8 mouse cellular contexts compared by ENCODE assay signal in genomic region chr11:98021565-98022252, GRCm38 (mm10). TPM values are rescaled to one million over a fixed set of nuclear protein-coding genes. Genes with fewer than 3 reads are reported as not detected.
DNase-seq lines count a peak whose midpoint lies in the region; ATAC-seq and TF ChIP-seq lines count a peak whose summit lies in the region.

No protein-coding gene starts in this region.

- 10% methylated on average over 34 of the region's 34 CpGs for WGBS in liver, embryonic 14.5 days (ENCODE audit: insufficient replicate concordance)

- H3K4me3 ChIP-seq in left cerebral cortex, adult 2 months: peak overlapping the region; percentile 98
- H3K4me3 ChIP-seq in liver, embryonic 14.5 days (ENCODE audit: insufficient read depth in 1 of 2, low read depth in 2 of 2, low read length in 2 of 2): peak overlapping the region; percentile 23 to 56

- H3K9me3 ChIP-seq in liver, embryonic 14.5 days (ENCODE audit: control insufficient read depth, low read length): no peaks in the 10 kb centered on the region

- TF ChIP-seq EP300 in liver, embryonic 14.5 days (IDR thresholded peaks at IDR 0.05; ENCODE audit: low read depth): no peak

- TF ChIP-seq CTCF in left cerebral cortex, adult 2 months (IDR thresholded peaks at IDR 0.05): no peak
- TF ChIP-seq CTCF in liver, embryonic 14.5 days (IDR thresholded peaks at IDR 0.05; ENCODE audit: low read depth): no peak

- H3K27me3 ChIP-seq in liver, embryonic 14.5 days (ENCODE audit: control insufficient read depth, insufficient read depth, low read length): peaks cover 6% of the 10 kb centered on the region; the same call in 1 of the 2 replicates

- peak in 1 of 2 experiments; percentile 65 for DNase-seq in left cerebral cortex, adult 2 months (ENCODE audit: extremely low spot score in 1 of 2, low spot score in 2 of 2)
- no peak for DNase-seq in left cerebral cortex, postnatal 14 days (ENCODE audit: low spot score in 2 of 2)
- peak; percentile 66 for DNase-seq in Muller cell, postnatal 12 days (ENCODE audit: inconsistent ontology term)
- peak; percentile 78 to 80 for DNase-seq in cerebellum, postnatal 10 days
- peak; percentile 49 for DNase-seq in heart, postnatal 4 days
- DNase-seq in liver, embryonic 14.5 days (ENCODE audit: low read depth in 3 of 3, low spot score in 3 of 3): no peak
- peak; percentile 69 for DNase-seq in right cerebral cortex, postnatal 4 days

- H3K4me1 ChIP-seq in liver, embryonic 14.5 days (replicated peaks; ENCODE audit: control insufficient read depth in 2 of 2, insufficient read depth in 2 of 2, low read length in 1 of 2): peaks cover 6 to 9% of the 10 kb centered on the region in 2 experiments

- H3K9ac ChIP-seq in liver, embryonic 14.5 days (replicated peaks): peak overlapping the region; percentile 27

- no peaks in the 10 kb centered on the region for H3K36me3 ChIP-seq in liver, embryonic 14.5 days (replicated peaks; ENCODE audit: control insufficient read depth, insufficient read depth, low read depth)

- no peak for ATAC-seq in liver, embryonic 14.5 days (ENCODE audit: insufficient read depth)
- ATAC-seq in megakaryocyte progenitor cell, adult 5-6 weeks (replicated peaks; ENCODE audit: poor library complexity): no peak

- peak overlapping the region; percentile 97 for H3K27ac ChIP-seq in left cerebral cortex, adult 2 months
- H3K27ac ChIP-seq in liver, embryonic 14.5 days: no peak overlapping the region

- intact Hi-C loops in left cerebral cortex, adult 2 months (cut with DNase I): no loop called here
- intact Hi-C loops in left cerebral cortex, postnatal 14 days (cut with DNase I): no loop called here

- H3K4me2 ChIP-seq in liver, embryonic 14.5 days (ENCODE audit: low read depth): peak overlapping the region; percentile 83

RNA-seq across cellular contexts. Expression of gene Cacnb1, which starts 1.1 kb away (rescaled TPM):
- total RNA-seq in left cerebral cortex, adult 2 months (2021): 100 to 1,000 TPM; 150 to 170 TPM
- total RNA-seq in left cerebral cortex, postnatal 14 days (2021): 100 to 1,000 TPM; 150 TPM
- total RNA-seq in heart, postnatal 4 days (2021): 1 to 10 TPM; 7.4 to 7.5 TPM
- 0.38 and 0.60 TPM in 2 replicates for polyA plus RNA-seq in liver, embryonic 14.5 days (2012; rRNA removed)
- 0.21 TPM in 1 of 2 replicates, not detected in the other for polyA plus RNA-seq in liver, embryonic 14.5 days (2014; fragmentation: Nextera tagmentation; extraction: Ambion mirVana)
- total RNA-seq in megakaryocyte progenitor cell, adult 5-6 weeks (2015): 0.17 and 1.2 TPM in 2 replicates
- 0.41 and 0.92 TPM in 2 replicates for total RNA-seq in megakaryocyte progenitor cell, adult 5-6 weeks (2017)

RNA-seq across cellular contexts. Expression of gene Rpl19, which starts 4.8 kb away (rescaled TPM):
- 100 to 1,000 TPM; 560 to 591 TPM for total RNA-seq in left cerebral cortex, adult 2 months (2021)
- 100 to 1,000 TPM; 536 to 545 TPM for total RNA-seq in left cerebral cortex, postnatal 14 days (2021)
- total RNA-seq in heart, postnatal 4 days (2021): 100 to 1,000 TPM; 795 to 849 TPM
- polyA plus RNA-seq in liver, embryonic 14.5 days (2012; rRNA removed): 713 and 1,005 TPM in 2 replicates
- polyA plus RNA-seq in liver, embryonic 14.5 days (2014; fragmentation: Nextera tagmentation; extraction: Ambion mirVana): 717 and 735 TPM in 2 replicates
- total RNA-seq in megakaryocyte progenitor cell, adult 5-6 weeks (2015): 3,659 and 3,794 TPM in 2 replicates
- 1,648 and 1,816 TPM in 2 replicates for total RNA-seq in megakaryocyte progenitor cell, adult 5-6 weeks (2017)

RNA-seq across cellular contexts. Expression of gene Arl5c, which starts 25.7 kb away (rescaled TPM):
- 1 to 10 TPM; 1.2 TPM for total RNA-seq in left cerebral cortex, adult 2 months (2021)
- total RNA-seq in left cerebral cortex, postnatal 14 days (2021): 1 to 10 TPM; 2.2 to 2.3 TPM
- 1 to 10 TPM; 1.6 TPM for total RNA-seq in heart, postnatal 4 days (2021)
- 1.8 and 2.2 TPM in 2 replicates for polyA plus RNA-seq in liver, embryonic 14.5 days (2012; rRNA removed)
- 6.0 and 6.4 TPM in 2 replicates for polyA plus RNA-seq in liver, embryonic 14.5 days (2014; fragmentation: Nextera tagmentation; extraction: Ambion mirVana)
- total RNA-seq in megakaryocyte progenitor cell, adult 5-6 weeks (2015): 3.9 and 6.1 TPM in 2 replicates
- total RNA-seq in megakaryocyte progenitor cell, adult 5-6 weeks (2017): 2.5 and 7.6 TPM in 2 replicates

RNA-seq across cellular contexts. Expression of gene Stac2, which starts 31.6 kb away (rescaled TPM):
- total RNA-seq in left cerebral cortex, adult 2 months (2021): 10 to 100 TPM; 97.3 to 99.9 TPM
- 10 to 100 TPM; 27.7 to 28.0 TPM for total RNA-seq in left cerebral cortex, postnatal 14 days (2021)
- under 1 TPM; 0.64 to 0.81 TPM for total RNA-seq in heart, postnatal 4 days (2021)
- polyA plus RNA-seq in liver, embryonic 14.5 days (2012; rRNA removed): 0.02 TPM in 1 of 2 replicates, not detected in the other
- not detected in 2 replicates for polyA plus RNA-seq in liver, embryonic 14.5 days (2014; fragmentation: Nextera tagmentation; extraction: Ambion mirVana)
- not detected in 2 replicates for total RNA-seq in megakaryocyte progenitor cell, adult 5-6 weeks (2015)
- total RNA-seq in megakaryocyte progenitor cell, adult 5-6 weeks (2017): not detected in 2 replicates

RNA-seq across cellular contexts. Expression of gene Plxdc1, which starts 35.5 kb away (rescaled TPM):
- total RNA-seq in left cerebral cortex, adult 2 months (2021): 10 to 100 TPM; 35.2 to 37.1 TPM
- total RNA-seq in left cerebral cortex, postnatal 14 days (2021): 10 to 100 TPM in 1 of 2 experiments, 1 to 10 TPM in 1; 9.8 to 14.9 TPM
- total RNA-seq in heart, postnatal 4 days (2021): 1 to 10 TPM; 3.4 to 4.2 TPM
- 0.38 and 0.45 TPM in 2 replicates for polyA plus RNA-seq in liver, embryonic 14.5 days (2012; rRNA removed)
- 0.20 and 0.58 TPM in 2 replicates for polyA plus RNA-seq in liver, embryonic 14.5 days (2014; fragmentation: Nextera tagmentation; extraction: Ambion mirVana)
- total RNA-seq in megakaryocyte progenitor cell, adult 5-6 weeks (2015): 2.3 and 3.0 TPM in 2 replicates
- total RNA-seq in megakaryocyte progenitor cell, adult 5-6 weeks (2017): 0.92 and 1.0 TPM in 2 replicates

Comparison
In these comparisons a context has a peak if more than half of its experiments do, and no peak if none do; other contexts are left out.
1. DNase-seq: peak in Muller cell, postnatal 12 days (single experiment), cerebellum, postnatal 10 days (2 of 2), heart, postnatal 4 days (single experiment) and right cerebral cortex, postnatal 4 days (single experiment); none in left cerebral cortex, postnatal 14 days (0 of 2) and liver, embryonic 14.5 days (0 of 3).
2. RNA of gene Cacnb1, which starts 1.1 kb away (total RNA-seq): 150 to 170 TPM in left cerebral cortex, adult 2 months and 150 TPM in left cerebral cortex, postnatal 14 days; 7.4 to 7.5 TPM in heart, postnatal 4 days and 0.17 to 1.2 TPM in megakaryocyte progenitor cell, adult 5-6 weeks; every median in the first group is over 10 times any median in the second.